Mouse (Mus musculus) hindbrain, embryonic 10.5 days (tissue): ENCODE measurements around the gene Ttc36. TPM values are rescaled to one million over a fixed set of nuclear protein-coding genes. Genes with fewer than 3 reads are reported as not detected.
A peak's percentile ranks its signal among the peaks of the same experiment; 100 is the strongest.

Experiments
- DNase-seq: peaks from one replicate; pipeline ENCODE4 v3.0.0-alpha.2; 2017; ENCODE audit warnings: low spot score
- H3K27ac ChIP-seq: fragments of 300-500 bp; sonication (generic); 2 replicates; pipeline ENCODE4 v1.5.1; 2016; ENCODE audit warnings: mild to moderate bottlenecking, moderate library complexity
- H3K27me3 ChIP-seq: fragments of 300-500 bp; sonication (generic); 2 replicates; pipeline ENCODE4 v1.6.1; 2016; ENCODE audit warnings: mild to moderate bottlenecking; ENCODE audit not compliant: poor library complexity, insufficient read depth, severe bottlenecking
- H3K36me3 ChIP-seq: fragments of 300-500 bp; sonication (generic); 2 replicates; pipeline ENCODE4 v1.6.1; 2016; ENCODE audit warnings: mild to moderate bottlenecking, moderate library complexity
- H3K4me1 ChIP-seq: fragments of 300-500 bp; sonication (generic); replicated peaks from 2 replicates; pipeline ENCODE4 v1.6.1; 2016; ENCODE audit warnings: mild to moderate bottlenecking
- H3K4me3 ChIP-seq: fragments of 300-500 bp; sonication (generic); 2 replicates; pipeline ENCODE4 v1.5.1; 2016; ENCODE audit warnings: mild to moderate bottlenecking, moderate library complexity
- H3K9me3 ChIP-seq: fragments of 300-500 bp; sonication (generic); 2 replicates; pipeline ENCODE4 v1.6.1; 2016; ENCODE audit warnings: mild to moderate bottlenecking, moderate library complexity
- WGBS: fragments of 180-500 bp; shearing (Covaris S2); methylation state at CpG from one replicate; pipeline ENCODE4 v1.1.7; 2016; 5-methylcytosine and 5-hydroxymethylcytosine counted together
- polyA plus RNA-seq: library from polyadenylated mRNA; unstranded; fragments of >200 nt; fragmentation: Nextera tagmentation; extraction: Ambion mirVana; gene quantifications from 2 replicates; pipeline ENCODE4 v1.2.1, GENCODE M21; 2016

Ttc36 gene
- polyA plus RNA-seq, 1 experiment from 2014 or later, result 0.75 TPM

DNA sequence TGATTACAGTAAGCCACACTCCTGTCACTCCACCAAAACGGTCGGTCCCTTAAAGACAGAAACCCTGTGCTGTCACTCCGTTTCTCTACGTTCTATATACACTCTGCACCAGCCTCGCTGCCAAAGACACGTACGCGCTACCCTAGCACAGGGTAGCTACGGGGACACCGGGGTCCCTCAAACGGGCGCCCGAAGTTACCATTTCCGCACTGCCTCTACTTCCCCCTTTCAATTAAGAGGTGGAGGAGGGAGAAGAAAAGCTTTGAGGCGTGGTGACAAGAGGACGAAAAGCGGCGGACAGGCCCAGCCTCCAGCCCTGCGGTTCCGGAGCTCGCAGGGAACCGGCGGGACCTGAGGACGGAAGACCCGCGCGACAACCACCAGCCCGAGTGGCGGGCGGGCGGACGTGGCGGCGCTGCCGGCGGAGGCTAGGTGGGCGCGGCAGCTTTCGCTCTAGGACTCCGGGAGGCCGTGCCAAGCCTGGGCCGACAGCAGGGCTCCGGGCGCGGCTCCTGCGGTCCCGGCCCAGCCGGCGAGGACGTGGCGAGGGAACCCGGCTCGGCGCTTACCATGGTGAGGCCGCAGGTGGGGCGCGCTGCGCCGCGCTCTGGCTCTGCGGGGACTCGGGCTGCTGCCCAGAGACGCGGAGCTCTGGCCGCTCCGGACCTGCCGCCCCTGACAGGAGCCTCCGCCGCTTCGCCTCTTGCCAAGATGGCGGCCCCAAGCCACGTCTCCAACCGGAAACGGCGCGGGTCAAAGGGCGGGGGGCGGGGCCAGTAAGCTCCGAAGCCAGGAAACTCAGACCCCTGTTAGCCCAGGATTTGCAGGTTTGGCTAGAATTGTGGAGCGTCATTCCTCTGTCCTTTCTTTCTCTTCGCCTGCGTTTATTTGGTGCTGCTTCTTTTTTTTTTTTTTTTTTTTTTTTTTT, 35.5 kb downstream of the Ttc36 start, which contains the start of the genes Arcn1 and Ift46:
TSS of gene Arcn1 (minus strand) at position 745 of the 928 bp plus-strand sequence.
TSS of gene Ift46 (plus strand) at position 808 of the 928 bp plus-strand sequence.
- peak; percentile 94 for DNase-seq
- Histone ChIP-seq H3K4me3 (peak within 1 kb of the TSS; percentile 100), H3K36me3 (peaks cover 4% of the 10 kb centered on the region; the same call in 1 of the 2 replicates), H3K27me3 (no peaks in the 10 kb centered on the region), H3K9me3 (no peaks in the 10 kb centered on the region), H3K27ac (peak within 1 kb of the TSS; percentile 97), H3K4me1 (peaks cover 22% of the 10 kb centered on the region)
- WGBS, result under 1% methylated on average over 82 of the region's 82 CpGs

DNA sequence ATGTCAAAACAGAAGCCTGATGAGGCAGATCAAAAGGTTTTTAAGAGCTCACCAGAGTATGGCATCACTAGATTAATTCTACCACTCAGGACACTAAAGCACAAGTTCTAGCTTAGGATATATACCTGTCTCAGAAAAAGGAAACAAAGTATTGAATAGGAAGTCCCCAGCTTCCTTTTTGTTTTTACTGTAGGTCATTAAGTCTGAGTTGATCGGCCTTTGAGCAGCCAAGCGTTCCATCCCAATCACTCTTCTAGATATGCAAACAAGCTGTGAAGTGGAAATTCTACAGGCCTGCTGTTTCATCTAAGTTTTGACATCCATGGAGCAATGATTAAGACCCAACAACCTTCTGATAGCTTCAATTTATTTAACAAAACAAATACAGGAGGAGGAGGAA, 42.0 kb downstream of the Ttc36 start:
- Histone ChIP-seq H3K4me1 (peaks cover 11% of the 10 kb centered on the region), H3K4me3 (no peak overlapping the region), H3K36me3 (peaks cover 53% of the 10 kb centered on the region), H3K27ac (no peak overlapping the region), H3K9me3 (no peaks in the 10 kb centered on the region), H3K27me3 (no peaks in the 10 kb centered on the region)
- 85% methylated on average over 2 of the region's 2 CpGs for WGBS
- DNase-seq, result no peak

Other genes starting within 250 kb of the Ttc36 start
- gene Cxcr5, start 241.2 kb downstream of the Ttc36 start, polyA plus RNA-seq, result not detected in 2 replicates
- gene Ddx6, start 198.2 kb downstream of the Ttc36 start, polyA plus RNA-seq, result 16.8 and 21.0 TPM in 2 replicates
- not detected in 2 replicates for gene Treh, start 129.8 kb downstream of the Ttc36 start, polyA plus RNA-seq
- gene Phldb1, start 67.9 kb downstream of the Ttc36 start, polyA plus RNA-seq, result 45.4 and 49.5 TPM in 2 replicates
- gene Arcn1, start 35.2 kb downstream of the Ttc36 start, polyA plus RNA-seq, result 154 and 170 TPM in 2 replicates
- gene Ift46, start 35.2 kb downstream of the Ttc36 start, polyA plus RNA-seq, result 124 and 152 TPM in 2 replicates
- gene Tmem25, start 3.8 kb downstream of the Ttc36 start, polyA plus RNA-seq, result 2.6 and 3.2 TPM in 2 replicates
- gene Kmt2a, start 78.2 kb upstream of the Ttc36 start, polyA plus RNA-seq, result 11.8 and 18.2 TPM in 2 replicates
- gene Atp5l, start 117.7 kb upstream of the Ttc36 start, polyA plus RNA-seq, result 599 and 650 TPM in 2 replicates
- gene Ube4a, start 162.5 kb upstream of the Ttc36 start, polyA plus RNA-seq, result 22.7 and 25.0 TPM in 2 replicates
- gene Cd3g, start 177.4 kb upstream of the Ttc36 start, polyA plus RNA-seq, result 0.31 TPM in 1 of 2 replicates, not detected in the other
- gene Cd3d, start 178.7 kb upstream of the Ttc36 start, polyA plus RNA-seq, result not detected in 2 replicates
- gene Cd3e, start 206.6 kb upstream of the Ttc36 start, polyA plus RNA-seq, result not detected in 2 replicates
- gene Mpzl2, start 236.7 kb upstream of the Ttc36 start, polyA plus RNA-seq, result 2.8 and 4.3 TPM in 2 replicates